Mouse (Mus musculus): Measurements from ENCODE around the gene Klrg2. TPM values are rescaled to one million over a fixed set of nuclear protein-coding genes. Genes with fewer than 3 reads are reported as not detected.
"Not testable (repeated sequence)": the region's sequence is repeated elsewhere in the genome, so short reads cannot be mapped to it uniquely, and the experiment has no call there.

Gene Klrg2
- total RNA-seq (2017) = 1.4 TPM in 1 of 3 replicates, not detected in the others

DNA sequence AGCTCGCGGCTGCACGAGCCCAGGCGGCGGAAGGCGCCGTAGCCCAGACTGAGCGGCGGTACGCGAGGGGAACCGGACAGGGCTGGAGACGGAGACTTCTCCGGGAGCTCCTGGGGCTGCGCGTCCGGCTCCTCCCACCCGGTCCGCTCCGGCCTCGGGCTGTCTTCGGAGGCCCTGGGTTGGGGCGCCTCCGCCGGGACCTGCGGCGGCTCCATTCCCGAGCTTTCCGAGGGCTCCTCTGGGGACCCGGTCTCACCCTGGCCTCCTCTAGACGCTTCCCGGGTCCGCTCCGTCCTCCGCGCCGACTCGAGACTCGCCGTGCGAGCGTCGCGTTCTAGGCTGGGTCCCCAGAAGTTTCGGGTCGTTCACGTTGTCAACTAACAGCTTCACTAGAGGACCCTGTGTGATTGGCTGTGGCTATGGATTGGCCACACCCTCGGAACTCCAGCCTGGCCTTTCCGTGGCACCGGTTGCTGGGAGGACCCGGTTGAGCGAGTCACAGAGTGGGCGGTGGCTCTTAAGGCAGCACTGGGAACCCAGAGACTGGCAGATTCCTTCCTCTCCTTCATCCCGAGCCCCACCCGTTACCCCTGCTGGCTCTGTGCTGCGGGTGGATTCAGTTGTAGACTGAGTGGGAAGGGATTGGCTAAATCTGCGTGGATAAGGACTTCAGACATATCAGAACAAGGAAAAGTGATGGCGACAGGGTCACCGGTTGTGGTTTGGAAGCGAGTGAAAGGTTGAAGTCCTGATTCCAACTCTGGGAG, at the start of gene Klrg2:
Gene Klrg2, minus strand, starts transcription at position 391 of the 767 bp plus-strand sequence.
- 0 out of 2 replicates have a peak, but pooled peaks have one; percentile 5 for ATAC-seq (replicated peaks; ENCODE audit: insufficient number of reproducible peaks, low FRiP score, low TSS enrichment, poor library complexity, severe bottlenecking)

DNA sequence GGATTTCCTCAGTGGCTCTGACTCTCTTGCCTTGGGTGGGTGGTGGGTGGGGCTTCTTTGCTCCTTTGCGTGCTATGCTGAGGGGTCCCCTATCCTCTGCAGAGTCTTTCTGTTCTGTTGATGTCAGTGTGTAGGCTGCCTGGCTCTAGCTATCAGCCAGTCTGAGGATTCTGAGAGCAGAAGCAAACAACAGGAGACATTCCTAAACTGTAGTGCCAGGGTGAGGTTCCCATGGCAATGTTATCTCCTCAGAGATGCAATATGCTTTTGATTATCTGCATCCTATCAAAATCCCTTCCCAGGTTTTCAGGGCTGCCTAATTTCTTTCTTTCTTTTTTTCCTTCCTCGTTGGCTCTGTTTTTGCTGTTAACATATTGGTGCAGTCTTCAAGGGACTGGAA, 45.5 kb upstream of the Klrg2 start:
- no peak for ATAC-seq (replicated peaks; ENCODE audit: insufficient number of reproducible peaks, low FRiP score, low TSS enrichment, poor library complexity, severe bottlenecking)

DNA sequence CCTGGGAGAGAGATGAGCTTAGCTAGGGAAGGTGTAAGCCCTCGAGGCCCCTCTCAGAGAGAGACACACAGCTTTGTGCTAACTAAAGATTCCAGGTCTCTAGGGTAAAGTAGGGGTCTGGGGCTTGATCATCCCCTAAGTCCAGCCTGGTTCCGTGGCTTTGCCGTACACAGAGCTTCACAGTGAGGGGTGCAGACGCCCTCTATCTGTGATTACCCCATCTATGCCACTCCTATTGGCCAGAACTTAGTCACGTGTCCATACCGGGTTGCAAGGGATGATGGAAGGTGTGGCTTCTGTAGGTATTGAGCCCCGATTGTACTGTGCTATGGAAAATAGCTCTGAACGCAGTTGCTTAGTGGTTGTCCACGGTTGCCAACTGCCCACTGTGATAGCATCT, 40.6 kb upstream of the Klrg2 start:
- ATAC-seq (replicated peaks; ENCODE audit: insufficient number of reproducible peaks, low FRiP score, low TSS enrichment, poor library complexity, severe bottlenecking) = no peak

DNA sequence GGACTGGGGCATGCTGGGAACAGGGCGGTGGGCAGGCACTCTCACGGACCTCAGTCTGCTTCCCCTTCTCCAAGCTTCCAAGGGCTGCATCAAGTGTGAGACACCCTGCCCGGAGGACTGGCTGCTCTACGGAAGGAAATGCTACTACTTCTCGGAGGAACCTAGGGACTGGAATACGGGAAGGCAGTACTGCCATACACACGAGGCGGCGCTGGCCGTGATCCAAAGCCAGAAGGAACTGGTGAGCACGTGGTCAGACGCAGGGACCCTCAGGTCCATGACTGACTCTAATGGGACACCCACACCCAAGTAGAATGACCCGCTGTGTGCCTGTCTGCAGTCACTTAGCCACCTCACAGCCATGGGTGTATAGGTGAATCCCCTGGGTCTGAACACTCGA, 39.7 kb upstream of the Klrg2 start:
- ATAC-seq (replicated peaks; ENCODE audit: insufficient number of reproducible peaks, low FRiP score, low TSS enrichment, poor library complexity, severe bottlenecking) = 0 out of 2 replicates have a peak, but pooled peaks have one; percentile 9

DNA sequence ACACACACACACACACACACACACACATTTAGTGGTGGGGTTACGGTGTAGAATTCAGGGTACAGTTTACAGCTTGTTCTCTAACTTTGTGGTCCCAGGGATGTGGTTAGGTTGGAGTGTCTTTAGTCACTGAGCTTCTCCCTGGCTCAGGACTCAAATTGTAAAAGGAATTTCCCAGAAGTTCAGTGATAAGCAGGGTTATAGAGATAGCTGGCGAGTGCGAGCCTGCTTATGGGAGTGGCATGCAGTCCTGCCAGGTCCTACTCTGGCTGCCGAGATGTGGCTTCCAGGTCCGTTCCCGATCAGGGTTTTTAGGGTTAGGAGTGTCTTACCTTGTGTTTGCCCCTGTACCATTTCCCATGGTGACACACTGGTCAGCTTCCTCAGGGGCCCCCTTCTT, 39.2 kb upstream of the Klrg2 start:
- ATAC-seq (replicated peaks; ENCODE audit: insufficient number of reproducible peaks, low FRiP score, low TSS enrichment, poor library complexity, severe bottlenecking) = no peak

DNA sequence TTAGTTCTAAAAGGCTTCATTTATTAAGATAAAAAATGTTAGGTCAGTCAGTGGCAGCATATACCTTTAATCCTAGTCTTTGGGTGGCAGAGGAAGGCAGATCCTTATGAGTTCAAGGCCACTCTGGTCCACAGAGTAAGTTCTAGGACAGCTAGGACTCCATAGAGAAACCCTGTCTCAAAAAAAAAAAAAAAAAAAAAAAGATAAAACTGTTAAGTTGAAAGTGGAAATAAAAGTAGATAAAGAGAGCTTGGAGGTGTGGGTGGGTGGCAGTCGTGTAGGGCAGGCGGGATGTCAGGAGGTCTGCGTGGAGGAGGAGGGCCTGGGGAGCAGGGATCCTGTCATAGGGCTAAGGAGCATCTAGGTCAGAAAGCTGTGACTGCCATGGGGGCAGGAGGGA, 35.0 kb upstream of the Klrg2 start:
- no peak for ATAC-seq (replicated peaks; ENCODE audit: insufficient number of reproducible peaks, low FRiP score, low TSS enrichment, poor library complexity, severe bottlenecking)

DNA sequence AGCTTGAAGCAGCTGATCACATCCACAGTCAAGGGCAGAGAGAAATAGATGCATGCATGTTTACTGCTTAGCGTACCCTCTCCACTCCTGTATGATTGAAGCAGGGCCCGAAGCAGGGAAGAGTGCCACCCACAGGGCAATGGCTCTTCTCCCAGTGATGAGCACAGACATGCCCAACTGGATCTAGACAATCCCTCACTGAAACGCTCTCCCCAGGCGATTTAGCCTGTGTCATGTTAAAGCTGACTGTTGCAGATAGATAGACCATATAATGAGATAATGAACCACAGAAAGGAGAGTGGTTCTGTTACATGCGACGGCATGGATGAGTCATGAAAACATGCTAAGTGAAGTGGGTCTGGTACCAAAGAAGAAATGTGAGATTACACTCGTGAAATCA, 34.2 kb upstream of the Klrg2 start:
- ATAC-seq (replicated peaks; ENCODE audit: insufficient number of reproducible peaks, low FRiP score, low TSS enrichment, poor library complexity, severe bottlenecking) = no peak

DNA sequence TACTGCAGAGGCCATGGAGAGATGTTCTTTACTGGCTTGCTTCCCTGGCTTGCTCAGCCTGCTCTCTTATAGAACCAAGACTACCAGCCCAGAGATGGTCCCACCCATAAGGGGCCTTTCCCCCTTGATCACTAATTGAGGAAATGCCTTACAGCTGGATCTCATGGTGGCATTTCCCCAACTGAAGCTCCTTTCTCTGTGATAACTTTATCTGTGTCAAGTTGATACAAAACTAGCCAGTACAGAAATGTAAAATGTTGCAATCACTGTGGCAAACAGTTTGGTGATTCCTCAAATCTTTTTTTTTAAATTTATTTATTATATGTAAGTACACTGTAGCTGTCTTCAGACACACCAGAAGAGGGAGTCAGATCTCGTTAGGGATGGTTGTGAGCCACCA, 33.4 kb upstream of the Klrg2 start:
- not testable (repeated sequence) for ATAC-seq (replicated peaks; ENCODE audit: insufficient number of reproducible peaks, low FRiP score, low TSS enrichment, poor library complexity, severe bottlenecking)

DNA sequence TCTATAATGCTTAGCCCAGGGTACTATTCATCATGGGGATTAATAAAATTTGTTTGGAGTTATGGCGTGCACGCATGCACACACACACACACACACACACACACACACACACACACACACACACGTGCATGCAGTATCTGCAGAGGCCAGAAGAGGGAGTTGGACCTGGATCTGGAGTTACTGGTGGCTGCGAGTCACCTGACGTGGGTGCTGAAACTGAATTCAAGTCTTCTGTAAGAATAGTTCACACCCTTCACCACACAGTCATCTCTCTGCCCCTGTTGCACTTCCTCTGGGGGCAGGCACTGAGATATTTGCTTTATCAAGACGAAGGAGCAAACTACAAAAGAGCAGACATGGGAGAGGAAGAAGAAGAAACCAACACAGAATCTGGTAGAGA, 32.5 kb upstream of the Klrg2 start:
- ATAC-seq (replicated peaks; ENCODE audit: insufficient number of reproducible peaks, low FRiP score, low TSS enrichment, poor library complexity, severe bottlenecking) = 0 out of 2 replicates have a peak, but pooled peaks have one; percentile 51

DNA sequence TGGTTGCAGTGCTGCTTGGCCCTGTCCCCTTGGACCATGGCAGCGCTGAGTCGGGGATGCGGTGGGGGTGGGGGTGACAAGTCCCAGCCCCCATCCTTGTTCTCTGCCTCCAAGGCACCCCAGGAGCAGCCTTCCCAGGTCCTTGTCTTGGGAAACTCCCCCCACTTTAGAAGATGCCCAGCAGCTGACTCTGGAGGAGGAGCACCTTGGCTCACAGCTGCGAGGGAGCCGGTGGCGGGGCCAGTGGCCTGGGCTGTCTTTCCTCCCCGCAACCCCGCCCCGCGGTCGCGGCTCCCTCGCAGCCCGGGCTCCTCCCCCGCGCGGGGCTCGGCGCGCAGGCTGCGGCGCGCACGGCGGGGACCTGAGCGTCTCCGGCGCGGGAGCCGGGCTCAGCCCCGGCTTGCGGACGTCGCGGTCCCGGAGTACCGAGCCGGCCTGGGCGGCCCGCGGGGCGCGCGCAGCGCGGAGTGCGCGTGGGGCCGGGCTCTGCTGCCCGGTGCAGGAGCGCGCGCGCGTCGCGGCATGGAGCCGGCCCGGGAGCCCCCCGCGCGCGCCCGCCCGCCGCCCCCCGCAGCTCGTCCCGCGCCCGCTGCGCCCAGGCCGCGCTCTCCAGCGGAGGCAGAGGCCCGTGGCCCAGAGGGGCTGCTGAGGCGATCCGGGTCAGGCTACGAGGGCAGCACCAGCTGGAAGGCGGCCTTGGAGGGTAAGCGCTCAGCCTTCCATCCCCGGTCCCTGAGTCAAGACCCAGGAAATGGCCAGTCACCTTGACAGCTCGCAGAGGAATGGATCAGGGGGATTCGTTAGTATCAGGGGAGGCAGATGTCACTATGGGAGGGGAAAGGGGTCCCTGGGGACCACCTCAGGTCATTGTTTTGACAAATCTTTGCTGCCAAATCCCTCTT, 25.9 kb upstream of the Klrg2 start, which contains the start of gene Clec2l:
Gene Clec2l, plus strand, starts transcription at position 356 of the 902 bp plus-strand sequence.
- ATAC-seq (replicated peaks; ENCODE audit: insufficient number of reproducible peaks, low FRiP score, low TSS enrichment, poor library complexity, severe bottlenecking) = no peak

DNA sequence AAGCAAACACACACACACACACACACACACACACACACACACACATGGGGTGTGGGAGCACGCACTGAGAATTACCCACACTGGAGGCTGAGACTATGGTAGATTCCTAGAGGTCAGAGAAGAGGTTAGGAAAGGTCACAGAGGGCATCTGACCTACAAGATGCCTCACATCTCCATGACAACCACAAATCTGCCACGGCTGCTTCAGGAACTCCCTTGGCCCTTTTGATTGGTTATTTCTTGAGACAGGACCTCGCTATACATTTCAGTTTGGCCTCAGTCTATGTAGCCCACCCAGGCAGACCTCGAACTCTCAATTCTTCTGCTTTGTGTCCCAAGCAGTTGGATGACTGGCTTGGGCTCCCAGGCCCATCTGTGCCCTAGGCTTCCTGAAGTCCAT, 24.6 kb upstream of the Klrg2 start:
- no peak for ATAC-seq (replicated peaks; ENCODE audit: insufficient number of reproducible peaks, low FRiP score, low TSS enrichment, poor library complexity, severe bottlenecking)

DNA sequence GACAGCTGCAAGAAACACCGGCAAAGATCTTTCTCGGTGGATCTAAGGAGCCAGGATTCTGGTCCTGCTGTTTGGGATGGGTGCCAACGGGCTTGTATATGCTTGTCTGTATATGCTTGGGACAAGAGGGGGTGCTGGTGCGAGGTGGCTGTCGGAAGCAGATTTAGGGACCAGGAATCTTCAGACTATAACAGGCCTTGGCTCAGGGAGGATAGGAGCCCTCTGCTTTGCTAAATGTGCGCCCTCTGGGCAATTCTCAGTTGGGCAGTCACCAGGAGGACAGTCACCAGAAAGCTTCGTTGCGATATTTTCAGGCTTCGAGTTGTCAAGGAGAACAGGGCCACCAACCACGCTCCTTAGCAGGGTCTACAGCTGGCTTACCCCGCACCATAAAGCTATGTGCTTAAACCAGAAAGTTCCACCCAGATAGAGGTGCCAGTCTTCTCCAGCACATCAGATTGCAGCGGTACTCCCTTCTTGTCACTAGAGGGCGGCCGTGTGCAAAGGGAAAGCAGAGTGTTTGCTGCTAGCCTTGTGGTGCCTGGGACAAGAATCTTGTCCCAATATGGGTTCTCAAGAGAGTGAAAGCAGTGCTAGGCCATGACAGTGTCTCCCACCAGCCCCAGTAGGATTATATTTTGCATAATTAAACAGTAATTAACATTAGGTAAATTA, 13.4 kb upstream of the Klrg2 start:
- peak; percentile 86; the same call in 1 of the 2 replicates for ATAC-seq (replicated peaks; ENCODE audit: insufficient number of reproducible peaks, low FRiP score, low TSS enrichment, poor library complexity, severe bottlenecking)

DNA sequence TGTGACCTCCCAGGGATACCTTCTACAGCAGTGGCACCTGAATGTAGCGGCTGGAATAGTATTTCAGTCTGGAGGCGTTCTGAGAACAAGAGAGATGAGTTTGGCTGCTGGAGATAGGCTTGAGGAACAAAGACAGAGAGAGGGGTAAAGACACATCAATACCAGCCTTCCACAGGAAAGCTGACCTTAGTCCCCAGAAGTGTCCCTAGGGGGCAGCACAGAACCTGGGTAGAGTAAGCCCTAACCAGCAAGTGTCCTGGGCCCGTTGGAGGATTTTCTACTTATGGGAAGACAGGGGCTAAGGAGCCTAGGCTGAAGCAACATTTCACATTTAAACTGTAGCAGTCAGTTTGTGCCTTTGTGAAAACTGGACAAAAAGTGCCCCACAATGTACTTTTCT, 12.5 kb upstream of the Klrg2 start:
- no peak for ATAC-seq (replicated peaks; ENCODE audit: insufficient number of reproducible peaks, low FRiP score, low TSS enrichment, poor library complexity, severe bottlenecking)

DNA sequence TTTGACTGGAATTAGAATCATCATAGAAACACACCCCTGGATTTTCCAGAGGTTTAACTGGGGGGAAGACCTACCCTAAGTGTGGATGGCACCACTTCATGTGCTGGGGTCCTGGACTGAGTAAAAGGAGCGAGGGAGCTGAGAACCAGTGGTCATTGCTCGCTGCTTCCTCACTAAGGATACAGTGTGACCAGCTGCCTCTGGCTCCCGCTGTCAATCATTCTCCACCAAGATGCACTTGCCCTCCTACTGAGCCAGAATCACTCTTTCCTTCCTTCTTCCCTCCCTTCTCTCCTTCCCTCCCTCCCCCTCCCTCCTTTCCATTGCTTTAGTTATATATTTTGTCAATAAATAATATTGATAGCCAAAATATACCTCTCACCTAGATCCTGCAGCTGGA, 6.0 kb upstream of the Klrg2 start:
- ATAC-seq (replicated peaks; ENCODE audit: insufficient number of reproducible peaks, low FRiP score, low TSS enrichment, poor library complexity, severe bottlenecking) = no peak

DNA sequence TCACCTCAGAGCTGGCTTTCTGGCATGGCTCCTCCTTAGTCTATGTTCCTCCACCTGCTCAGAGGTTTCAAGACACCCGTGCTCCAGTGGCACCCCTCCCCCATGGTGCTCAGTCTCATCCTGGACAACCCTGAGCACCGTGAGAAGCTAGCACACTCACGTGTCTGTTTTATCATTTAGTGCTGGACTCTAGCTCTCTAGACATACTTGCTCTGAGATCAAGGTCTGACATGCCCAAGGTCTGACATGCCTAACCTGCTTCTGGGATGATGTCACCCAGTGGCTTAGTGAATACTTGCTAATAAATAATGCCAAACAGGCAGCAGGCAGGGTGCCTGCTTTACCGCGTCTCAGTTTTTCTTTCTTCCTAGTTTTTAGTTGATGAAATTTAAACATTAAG, 5.6 kb upstream of the Klrg2 start:
- ATAC-seq (replicated peaks; ENCODE audit: insufficient number of reproducible peaks, low FRiP score, low TSS enrichment, poor library complexity, severe bottlenecking) = no peak

DNA sequence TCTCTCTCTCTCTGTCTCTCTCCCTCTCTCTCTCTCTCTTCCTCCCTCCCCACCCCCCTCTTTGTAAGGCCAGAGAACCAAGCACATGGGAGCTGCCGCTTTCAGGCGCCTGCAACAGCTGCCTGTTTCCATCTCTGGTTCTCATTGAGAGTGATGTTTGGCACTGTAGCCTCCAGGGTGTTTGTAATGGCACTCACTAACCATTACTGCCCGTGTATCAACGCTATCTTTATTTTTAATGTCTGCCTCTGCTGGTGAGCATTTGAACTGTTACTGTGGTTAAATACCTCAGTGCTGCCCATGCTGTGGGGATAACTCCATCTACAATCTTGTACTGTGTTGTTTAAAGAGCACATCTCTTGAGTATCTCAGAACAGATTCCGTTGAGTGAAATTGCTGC, 4.6 kb upstream of the Klrg2 start:
- no peak for ATAC-seq (replicated peaks; ENCODE audit: insufficient number of reproducible peaks, low FRiP score, low TSS enrichment, poor library complexity, severe bottlenecking)

DNA sequence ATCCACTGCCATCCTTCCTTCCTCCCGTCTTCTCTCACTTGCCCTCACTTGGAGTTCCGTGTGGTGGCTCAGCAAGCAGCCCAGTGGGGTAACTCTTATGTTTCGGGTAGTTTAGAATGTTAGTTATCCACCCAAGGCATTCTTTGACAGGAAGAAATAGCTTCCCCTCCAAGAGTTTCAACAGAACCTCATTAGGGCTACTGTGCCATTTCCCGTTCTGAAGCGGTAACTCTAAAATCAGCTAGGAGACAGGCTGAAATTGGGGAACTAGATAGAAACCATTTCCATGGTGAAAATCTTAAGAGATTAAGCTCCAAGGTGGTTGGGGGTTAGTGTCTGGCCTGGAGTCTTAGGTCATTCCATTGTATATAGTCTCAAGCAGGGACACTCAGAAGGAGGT, 4.2 kb upstream of the Klrg2 start:
- ATAC-seq (replicated peaks; ENCODE audit: insufficient number of reproducible peaks, low FRiP score, low TSS enrichment, poor library complexity, severe bottlenecking) = peak; percentile 54

DNA sequence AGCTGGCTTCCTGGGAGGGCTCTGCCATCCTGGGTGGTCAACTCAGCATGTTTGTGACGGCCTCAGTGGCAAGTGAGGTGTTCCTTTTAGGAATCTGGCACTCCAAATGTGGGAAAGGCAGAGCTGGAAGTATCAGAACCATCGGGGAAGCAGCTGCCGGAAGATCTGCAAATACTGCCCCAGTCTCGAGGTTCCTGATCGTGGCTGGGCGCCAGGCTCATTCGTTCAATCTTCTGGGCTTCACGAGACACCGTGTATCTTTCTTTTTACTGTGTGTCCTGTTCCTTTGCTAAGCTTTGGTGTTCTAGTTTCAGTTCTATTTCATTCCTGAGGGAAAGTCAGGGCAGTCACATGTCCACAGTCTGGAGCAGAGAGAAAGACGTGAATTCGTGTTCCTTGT, 3.4 kb upstream of the Klrg2 start:
- no peak for ATAC-seq (replicated peaks; ENCODE audit: insufficient number of reproducible peaks, low FRiP score, low TSS enrichment, poor library complexity, severe bottlenecking)

Measured in monocyte, adult 5-6 weeks (primary cell).